Mouse (Mus musculus) frontal cortex, adult 2 months (tissue): ENCODE data around the gene Jpt1. TPM values are rescaled to one million over a fixed set of nuclear protein-coding genes. Genes with fewer than 3 reads are reported as not detected.

ENCODE experiments used
- polyA plus RNA-seq: library from polyadenylated mRNA; depleted of rRNA; stranded (reverse); fragments of >200 nt; gene quantifications from 2 replicates; pipeline ENCODE4 v1.2.3, GENCODE M21; 2012; rRNA removed

Jpt1 gene
- polyA plus RNA-seq, 1 experiment: 209 TPM

Other genes starting within 250 kb of the Jpt1 start
- gene Grin2c, start 247.1 kb downstream of the Jpt1 start, polyA plus RNA-seq: 55.1 and 55.6 TPM in 2 replicates
- 33.1 and 34.4 TPM in 2 replicates for gene Fdxr, start 237.3 kb downstream of the Jpt1 start, polyA plus RNA-seq
- 13.2 and 13.9 TPM in 2 replicates for gene Fads6, start 216.7 kb downstream of the Jpt1 start, polyA plus RNA-seq
- 14.6 and 19.2 TPM in 2 replicates for gene Otop2, start 207.2 kb downstream of the Jpt1 start, polyA plus RNA-seq
- gene Ush1g, start 192.3 kb downstream of the Jpt1 start, polyA plus RNA-seq: 7.8 and 8.6 TPM in 2 replicates
- 0.30 and 0.34 TPM in 2 replicates for gene Otop3, start 179.7 kb downstream of the Jpt1 start, polyA plus RNA-seq
- gene Hid1, start 146.6 kb downstream of the Jpt1 start, polyA plus RNA-seq: 97.9 and 106 TPM in 2 replicates
- 22.7 and 23.1 TPM in 2 replicates for gene Cdr2l, start 132.5 kb downstream of the Jpt1 start, polyA plus RNA-seq
- 129 and 134 TPM in 2 replicates for gene Mrpl58, start 110.6 kb downstream of the Jpt1 start, polyA plus RNA-seq
- gene Atp5h, start 94.4 kb downstream of the Jpt1 start, polyA plus RNA-seq: 785 and 842 TPM in 2 replicates
- gene Kctd2, start 94.3 kb downstream of the Jpt1 start, polyA plus RNA-seq: 71.8 and 78.7 TPM in 2 replicates
- gene Trim80, start 73.8 kb downstream of the Jpt1 start, polyA plus RNA-seq: 0.06 and 0.17 TPM in 2 replicates
- gene Slc16a5, start 51.9 kb downstream of the Jpt1 start, polyA plus RNA-seq: 0.06 TPM in 1 of 2 replicates, not detected in the other
- gene Armc7, start 38.7 kb downstream of the Jpt1 start, polyA plus RNA-seq: 9.9 TPM in 2 replicates
- 73.9 and 74.9 TPM in 2 replicates for gene Nt5c, start 22.5 kb downstream of the Jpt1 start, polyA plus RNA-seq
- 365 and 405 TPM in 2 replicates for gene Sumo2, start 21.9 kb upstream of the Jpt1 start, polyA plus RNA-seq
- 71.0 and 72.9 TPM in 2 replicates for gene Nup85, start 50.0 kb upstream of the Jpt1 start, polyA plus RNA-seq
- 40.7 and 42.9 TPM in 2 replicates for gene Mrps7, start 89.5 kb upstream of the Jpt1 start, polyA plus RNA-seq
- 61.7 and 65.1 TPM in 2 replicates for gene Gga3, start 89.7 kb upstream of the Jpt1 start, polyA plus RNA-seq
- gene Mif4gd, start 98.6 kb upstream of the Jpt1 start, polyA plus RNA-seq: 36.3 and 38.9 TPM in 2 replicates
- 117 and 127 TPM in 2 replicates for gene Slc25a19, start 113.9 kb upstream of the Jpt1 start, polyA plus RNA-seq
- 194 and 200 TPM in 2 replicates for gene Grb2, start 194.2 kb upstream of the Jpt1 start, polyA plus RNA-seq